Comparison of ENCODE assay signal across 21 mouse cellular contexts in genomic region chr11:117544507-117544906, GRCm38 (mm10).
"Had no signal": no experiment of that assay in that cellular context is flagged by ENCODE, and none has a peak within 500 bp of the region (broad histone marks: within the 10 kb centered on the region; RNA-seq: fewer than 3 reads in every experiment).

No protein-coding gene starts in this region.

- DNase-seq: kidney, adult 9 months; kidney, postnatal 25 days; layer of hippocampus, adult 9-11 months; left cerebral cortex, postnatal 4 days; liver, postnatal 0 days; lung, embryonic 14.5 days; right cerebral cortex, adult 18-20 months; right cerebral cortex, postnatal 14 days; right cerebral cortex, postnatal 4 days; thymus, postnatal 36 days had no signal

- H3K4me2 ChIP-seq: limb, embryonic 12.5 days; limb, embryonic 15.5 days; liver, embryonic 11.5 days; lung, embryonic 14.5 days; midbrain, embryonic 13.5 days had no signal

- ATAC-seq: liver, postnatal 0 days; lung, postnatal 0 days; midbrain, embryonic 13.5 days had no signal

- H3K27me3 ChIP-seq: limb, embryonic 15.5 days; midbrain, embryonic 13.5 days had no signal

- H3K4me3 ChIP-seq: layer of hippocampus, adult 2 months; left cerebral cortex, adult 2 months; limb, embryonic 12.5 days; limb, embryonic 15.5 days; midbrain, embryonic 13.5 days had no signal

- H3K27ac ChIP-seq: kidney, postnatal 0 days; layer of hippocampus, adult 2 months; left cerebral cortex, adult 2 months; limb, embryonic 12.5 days; limb, embryonic 15.5 days; liver, embryonic 14.5 days; macrophage; midbrain, embryonic 13.5 days; stomach, postnatal 0 days had no signal

- H3K9ac ChIP-seq: limb, embryonic 12.5 days; limb, embryonic 15.5 days; liver, embryonic 14.5 days; liver, postnatal 0 days; lung, embryonic 14.5 days; midbrain, embryonic 13.5 days had no signal

- H3K9me3 ChIP-seq: limb, embryonic 12.5 days; limb, embryonic 15.5 days; midbrain, embryonic 13.5 days had no signal

- H3K36me3 ChIP-seq: limb, embryonic 12.5 days; limb, embryonic 15.5 days; midbrain, embryonic 13.5 days had no signal
